Mouse (Mus musculus): ENCODE measurements around the gene Camta1.

The Camta1 gene

DNA sequence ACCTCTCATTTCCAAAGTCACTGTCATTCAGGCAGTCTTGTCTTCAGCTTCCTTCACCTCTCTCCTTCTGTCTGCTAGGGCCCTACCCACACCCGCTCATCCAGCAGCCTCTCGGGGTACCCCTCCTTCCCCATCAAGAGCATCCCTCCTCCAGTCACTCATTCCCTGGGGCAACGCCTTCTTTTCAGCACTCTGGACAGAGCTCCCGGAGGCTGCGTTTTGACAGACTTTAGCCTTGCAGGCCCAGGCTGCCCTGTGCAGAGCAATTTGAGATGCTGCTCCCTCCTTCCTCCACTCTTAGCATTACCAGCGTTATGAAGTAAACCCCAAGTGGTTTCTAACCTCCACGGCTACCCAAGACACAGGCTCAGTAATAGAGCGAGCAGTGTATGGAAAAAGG is 675.2 kb downstream of the Camta1 start:
- H3K36me3 ChIP-seq (ENCODE audit: insufficient read depth, low read length) = no peaks in the 10 kb centered on the region
- TF ChIP-seq CTCF (conservative IDR thresholded peaks at IDR 0.05; ENCODE audit: low read length) (no peak), POU5F1 (IDR thresholded peaks at IDR 0.05; ENCODE audit: borderline replicate concordance, low read length) (no peak), NANOG (IDR thresholded peaks at IDR 0.05; ENCODE audit: borderline replicate concordance, low read length) (no peak)
- H3K4me3 ChIP-seq (replicated peaks; ENCODE audit: low read length) = no peak overlapping the region
- no peaks in the 10 kb centered on the region for H3K9me3 ChIP-seq (ENCODE audit: low read length)
- peaks cover 9% of the 10 kb centered on the region; the same call in 1 of the 2 replicates for H3K4me1 ChIP-seq (replicated peaks; ENCODE audit: low read depth, low read length)
- H3K27me3 ChIP-seq (ENCODE audit: insufficient read depth, low read length) = 0 out of 2 replicates have a peak, but pooled peaks cover 3% of the 10 kb centered on the region

DNA sequence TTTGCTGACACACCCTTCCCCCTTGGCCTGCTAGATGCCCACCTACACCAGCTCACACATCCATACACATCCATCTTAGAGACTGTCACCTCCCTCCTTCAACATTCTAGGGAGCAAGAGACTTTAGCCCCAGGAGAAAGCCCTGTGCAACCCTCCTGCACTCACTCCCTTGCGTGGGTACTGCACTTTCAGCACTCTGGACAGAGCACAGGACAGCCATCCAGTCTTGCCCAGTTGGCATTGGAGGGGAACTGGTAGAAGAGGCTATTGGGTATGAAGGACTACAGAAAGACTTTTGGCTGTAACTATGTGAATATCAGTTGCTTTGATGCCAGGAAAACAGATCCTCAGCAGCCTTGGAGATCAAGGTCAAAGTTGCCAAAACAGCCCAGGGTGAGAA is 675.9 kb downstream of the Camta1 start:
- TF ChIP-seq POU5F1 (IDR thresholded peaks at IDR 0.05; ENCODE audit: borderline replicate concordance, low read length) (no peak), CTCF (conservative IDR thresholded peaks at IDR 0.05; ENCODE audit: low read length) (no peak), NANOG (IDR thresholded peaks at IDR 0.05; ENCODE audit: borderline replicate concordance, low read length) (no peak)
- H3K4me3 ChIP-seq (replicated peaks; ENCODE audit: low read length) = no peak overlapping the region
- H3K27me3 ChIP-seq (ENCODE audit: insufficient read depth, low read length) = 0 out of 2 replicates have a peak, but pooled peaks cover 3% of the 10 kb centered on the region
- peaks cover 9% of the 10 kb centered on the region; the same call in 1 of the 2 replicates for H3K4me1 ChIP-seq (replicated peaks; ENCODE audit: low read depth, low read length)
- H3K36me3 ChIP-seq (ENCODE audit: insufficient read depth, low read length) = no peaks in the 10 kb centered on the region
- no peaks in the 10 kb centered on the region for H3K9me3 ChIP-seq (ENCODE audit: low read length)

DNA sequence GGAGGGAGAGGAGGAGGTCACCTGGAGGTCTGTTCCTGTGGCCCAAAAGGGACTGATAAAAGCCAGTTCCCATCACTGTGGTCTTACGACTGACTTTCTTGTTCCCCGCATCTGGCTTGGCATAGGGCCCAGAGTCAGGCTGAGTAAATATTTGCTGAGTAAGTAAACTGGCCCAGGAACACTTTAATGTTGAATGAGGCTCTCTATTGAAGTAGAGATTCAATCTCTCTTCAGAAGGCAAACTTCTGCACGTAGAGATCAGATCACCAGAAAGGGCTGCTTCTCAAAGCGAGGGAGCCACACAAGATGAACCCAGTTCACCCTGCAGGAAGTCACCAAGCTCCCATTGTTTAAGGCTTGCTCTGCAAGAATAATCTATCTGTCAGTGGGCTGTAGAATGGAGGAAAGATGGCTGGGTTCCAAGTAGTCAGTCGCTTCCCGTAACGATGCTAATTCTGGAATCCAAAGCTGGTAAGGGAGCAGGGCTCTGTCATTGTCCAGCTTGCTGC is 681.2 kb downstream of the Camta1 start:
- H3K4me3 ChIP-seq (replicated peaks; ENCODE audit: low read length) = no peak overlapping the region
- H3K9me3 ChIP-seq (ENCODE audit: low read length) = no peaks in the 10 kb centered on the region
- TF ChIP-seq POU5F1 (IDR thresholded peaks at IDR 0.05; ENCODE audit: borderline replicate concordance, low read length) = no peak
- no peak for TF ChIP-seq CTCF (conservative IDR thresholded peaks at IDR 0.05; ENCODE audit: low read length)
- H3K27me3 ChIP-seq (ENCODE audit: insufficient read depth, low read length) = no peaks in the 10 kb centered on the region
- H3K36me3 ChIP-seq (ENCODE audit: insufficient read depth, low read length) = no peaks in the 10 kb centered on the region
- 0 out of 2 replicates have a peak, but pooled peaks cover 5% of the 10 kb centered on the region for H3K4me1 ChIP-seq (replicated peaks; ENCODE audit: low read depth, low read length)

DNA sequence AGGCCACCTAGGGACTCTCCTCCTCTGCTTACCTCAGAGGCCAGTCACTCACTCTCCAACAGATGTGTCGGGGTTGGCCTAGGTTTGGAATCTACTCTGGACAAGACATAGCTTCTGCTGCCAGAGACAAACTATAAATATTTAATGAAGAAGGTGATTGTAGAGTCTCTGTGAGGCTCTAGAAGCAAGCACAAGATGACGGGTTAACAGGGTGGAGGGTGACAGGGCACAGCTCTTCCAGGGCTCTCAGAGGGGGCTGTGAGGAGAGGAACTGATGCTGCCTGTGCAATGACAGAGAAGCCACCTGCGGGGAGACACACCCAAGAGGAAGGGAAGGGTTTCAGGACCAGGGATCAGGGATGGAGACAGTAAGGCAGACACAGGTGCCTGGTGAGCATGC is 682.0 kb downstream of the Camta1 start:
- Histone ChIP-seq H3K36me3 (ENCODE audit: insufficient read depth, low read length) (no peaks in the 10 kb centered on the region), H3K4me1 (replicated peaks; ENCODE audit: low read depth, low read length) (0 out of 2 replicates have a peak, but pooled peaks cover 5% of the 10 kb centered on the region), H3K27me3 (ENCODE audit: insufficient read depth, low read length) (no peaks in the 10 kb centered on the region), H3K9me3 (ENCODE audit: low read length) (no peaks in the 10 kb centered on the region), H3K4me3 (replicated peaks; ENCODE audit: low read length) (no peak overlapping the region)
- TF ChIP-seq NANOG (IDR thresholded peaks at IDR 0.05; ENCODE audit: borderline replicate concordance, low read length) (no peak), CTCF (conservative IDR thresholded peaks at IDR 0.05; ENCODE audit: low read length) (no peak), POU5F1 (IDR thresholded peaks at IDR 0.05; ENCODE audit: borderline replicate concordance, low read length) (no peak)

DNA sequence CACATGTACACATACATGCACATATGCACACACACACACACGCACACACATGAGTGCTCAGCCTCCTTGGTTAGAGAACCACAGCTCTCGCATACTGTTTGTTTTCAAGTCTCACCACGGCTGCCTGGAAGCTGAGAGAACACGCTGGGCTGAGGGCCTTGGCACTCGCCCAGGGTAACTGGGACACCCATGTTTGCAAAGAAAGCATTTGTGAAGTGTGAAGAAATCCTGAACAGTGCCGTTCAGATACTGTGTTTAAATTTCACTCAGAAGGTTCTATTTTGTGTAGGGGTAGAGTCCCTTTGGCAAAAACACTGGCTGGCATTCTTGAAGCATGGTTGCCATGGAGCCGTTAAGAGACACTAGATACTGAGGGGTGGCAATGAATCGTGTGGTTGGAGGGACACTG is 682.7 kb downstream of the Camta1 start:
- Histone ChIP-seq H3K4me1 (replicated peaks; ENCODE audit: low read depth, low read length) (0 out of 2 replicates have a peak, but pooled peaks cover 5% of the 10 kb centered on the region), H3K36me3 (ENCODE audit: insufficient read depth, low read length) (no peaks in the 10 kb centered on the region), H3K4me3 (replicated peaks; ENCODE audit: low read length) (no peak overlapping the region), H3K9me3 (ENCODE audit: low read length) (no peaks in the 10 kb centered on the region), H3K27me3 (ENCODE audit: insufficient read depth, low read length) (no peaks in the 10 kb centered on the region)
- TF ChIP-seq NANOG (IDR thresholded peaks at IDR 0.05; ENCODE audit: borderline replicate concordance, low read length) (no peak), POU5F1 (IDR thresholded peaks at IDR 0.05; ENCODE audit: borderline replicate concordance, low read length) (no peak), CTCF (conservative IDR thresholded peaks at IDR 0.05; ENCODE audit: low read length) (no peak)

DNA sequence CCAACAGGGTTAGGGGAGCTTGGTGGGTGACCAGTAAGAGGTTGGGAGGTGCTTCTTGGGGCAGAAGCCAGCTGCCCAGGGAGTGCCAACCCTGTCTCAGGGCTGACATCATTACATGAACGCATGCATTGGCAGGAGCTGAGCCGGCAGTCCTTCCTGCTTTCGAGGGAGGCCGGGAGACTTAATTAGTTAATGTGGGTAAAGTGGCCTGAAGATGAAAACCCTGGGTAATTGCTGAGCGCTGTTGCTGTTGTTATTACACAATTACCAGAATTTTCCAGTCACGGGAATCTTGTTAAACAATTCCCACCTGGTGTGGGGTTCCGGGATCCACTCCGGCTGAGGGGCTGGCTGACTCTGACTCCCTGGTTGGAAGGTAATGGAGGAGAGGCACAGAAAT is 689.1 kb downstream of the Camta1 start:
- no peak overlapping the region for H3K4me3 ChIP-seq (replicated peaks; ENCODE audit: low read length)
- no peaks in the 10 kb centered on the region for H3K9me3 ChIP-seq (ENCODE audit: low read length)
- no peaks in the 10 kb centered on the region for H3K36me3 ChIP-seq (ENCODE audit: insufficient read depth, low read length)
- peaks cover 6% of the 10 kb centered on the region; the same call in 1 of the 2 replicates for H3K27me3 ChIP-seq (ENCODE audit: insufficient read depth, low read length)
- TF ChIP-seq CTCF (conservative IDR thresholded peaks at IDR 0.05; ENCODE audit: low read length) (no peak), POU5F1 (IDR thresholded peaks at IDR 0.05; ENCODE audit: borderline replicate concordance, low read length) (no peak), NANOG (IDR thresholded peaks at IDR 0.05; ENCODE audit: borderline replicate concordance, low read length) (no peak)
- peaks cover 27% of the 10 kb centered on the region for H3K4me1 ChIP-seq (replicated peaks; ENCODE audit: low read depth, low read length)

DNA sequence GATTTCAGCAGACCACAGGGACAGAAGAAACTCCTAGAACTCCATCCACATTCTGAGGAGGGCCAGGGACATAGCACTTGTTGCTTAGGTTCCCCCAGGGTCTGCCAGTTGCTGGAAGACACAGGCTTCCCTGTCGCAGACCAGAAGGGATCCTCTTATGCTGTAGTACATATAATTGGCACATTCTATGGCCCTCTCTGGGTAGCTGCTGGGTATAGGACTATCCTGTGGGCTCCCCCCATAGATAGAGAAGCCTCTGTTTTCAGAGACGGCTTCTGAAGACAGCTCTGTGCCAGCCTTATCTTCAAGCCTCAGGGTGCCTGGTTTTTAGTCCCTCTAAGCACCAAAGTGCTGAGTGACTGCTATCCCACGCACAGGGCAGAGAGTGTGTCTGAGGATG is 690.6 kb downstream of the Camta1 start:
- peak overlapping the region; percentile 41 for H3K4me3 ChIP-seq (replicated peaks; ENCODE audit: low read length)
- TF ChIP-seq NANOG (IDR thresholded peaks at IDR 0.05; ENCODE audit: borderline replicate concordance, low read length) (no peak), POU5F1 (IDR thresholded peaks at IDR 0.05; ENCODE audit: borderline replicate concordance, low read length) (no peak), CTCF (conservative IDR thresholded peaks at IDR 0.05; ENCODE audit: low read length) (no peak)

DNA sequence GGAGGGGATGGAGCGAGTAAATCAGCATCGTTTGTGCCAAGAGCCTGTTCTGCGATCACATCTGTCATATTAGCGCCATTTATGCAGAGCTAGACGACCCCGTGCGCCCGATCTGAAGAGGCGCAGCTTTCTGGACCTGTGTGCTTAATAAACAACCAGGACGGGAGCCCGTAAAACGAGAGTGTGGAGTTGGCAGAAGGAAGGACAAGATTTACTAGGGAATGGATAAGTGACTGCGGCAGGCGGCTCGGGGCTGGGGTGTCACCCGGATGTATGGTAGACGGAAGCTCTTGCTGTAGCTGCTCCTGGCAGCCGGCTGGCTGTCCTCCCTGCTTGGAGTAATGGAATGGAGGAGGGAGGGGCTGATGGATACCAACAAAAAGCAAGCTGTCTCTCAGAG is 691.0 kb downstream of the Camta1 start:
- no peaks in the 10 kb centered on the region for H3K9me3 ChIP-seq (ENCODE audit: low read length)
- H3K4me1 ChIP-seq (replicated peaks; ENCODE audit: low read depth, low read length) = peaks cover 31% of the 10 kb centered on the region
- no peaks in the 10 kb centered on the region for H3K36me3 ChIP-seq (ENCODE audit: insufficient read depth, low read length)
- peaks cover 6% of the 10 kb centered on the region; the same call in 1 of the 2 replicates for H3K27me3 ChIP-seq (ENCODE audit: insufficient read depth, low read length)
- TF ChIP-seq POU5F1 (IDR thresholded peaks at IDR 0.05; ENCODE audit: borderline replicate concordance, low read length) = no peak
- no peak for TF ChIP-seq CTCF (conservative IDR thresholded peaks at IDR 0.05; ENCODE audit: low read length)
- no peak for TF ChIP-seq NANOG (IDR thresholded peaks at IDR 0.05; ENCODE audit: borderline replicate concordance, low read length)
- peak overlapping the region; percentile 41 for H3K4me3 ChIP-seq (replicated peaks; ENCODE audit: low read length)

More for the DNA sequence above, 690.6 kb downstream of the Camta1 start:
- H3K4me1 ChIP-seq (replicated peaks; ENCODE audit: low read depth, low read length) = peaks cover 27% of the 10 kb centered on the region
- no peaks in the 10 kb centered on the region for H3K36me3 ChIP-seq (ENCODE audit: insufficient read depth, low read length)
- no peaks in the 10 kb centered on the region for H3K9me3 ChIP-seq (ENCODE audit: low read length)
- H3K27me3 ChIP-seq (ENCODE audit: insufficient read depth, low read length) = peaks cover 6% of the 10 kb centered on the region; the same call in 1 of the 2 replicates

DNA sequence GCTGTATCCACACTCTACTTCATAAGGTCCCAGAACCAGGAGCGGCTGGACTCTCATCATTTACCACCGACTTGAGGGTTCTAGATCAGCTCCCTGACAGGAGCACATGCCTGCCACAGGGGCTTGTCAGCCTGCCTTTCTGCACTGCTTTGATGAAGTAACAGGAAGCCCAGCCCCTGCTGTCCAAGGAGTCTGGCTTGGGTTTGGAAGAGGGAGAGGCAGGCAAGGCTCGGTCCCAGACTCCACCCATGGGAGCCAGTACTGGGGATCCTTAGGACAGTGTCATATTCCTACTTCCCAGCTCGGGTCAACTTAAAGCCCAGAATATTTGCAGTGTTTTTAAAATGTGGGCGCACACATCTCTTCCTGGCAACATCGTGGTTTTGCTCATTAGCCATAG is 694.7 kb downstream of the Camta1 start:
- TF ChIP-seq CTCF (conservative IDR thresholded peaks at IDR 0.05; ENCODE audit: low read length) = no peak
- no peak for TF ChIP-seq POU5F1 (IDR thresholded peaks at IDR 0.05; ENCODE audit: borderline replicate concordance, low read length)
- TF ChIP-seq NANOG (IDR thresholded peaks at IDR 0.05; ENCODE audit: borderline replicate concordance, low read length) = no peak
- Histone ChIP-seq H3K4me1 (replicated peaks; ENCODE audit: low read depth, low read length) (peaks cover 59% of the 10 kb centered on the region), H3K36me3 (ENCODE audit: insufficient read depth, low read length) (no peaks in the 10 kb centered on the region), H3K4me3 (replicated peaks; ENCODE audit: low read length) (no peak overlapping the region), H3K9me3 (ENCODE audit: low read length) (no peaks in the 10 kb centered on the region), H3K27me3 (ENCODE audit: insufficient read depth, low read length) (peaks cover 6% of the 10 kb centered on the region; the same call in 1 of the 2 replicates)
